Mouse (Mus musculus) testis, adult 2 months (tissue): ENCODE data around the gene Dgcr8.

Source experiments
- CTCF ChIP-seq: fragments of 200-500 bp; IDR thresholded peaks from 2 replicates; pipeline ENCODE4 v1.5.1; 2012; ENCODE audit warnings: low read depth, mild to moderate bottlenecking, inconsistent platforms, low read length, moderate library complexity; ENCODE audit not compliant: control insufficient read depth, insufficient read depth, insufficient replicate concordance
- POLR2A ChIP-seq: fragments of 200-500 bp; IDR thresholded peaks from 2 replicates; pipeline ENCODE4 v1.6.1; 2012; ENCODE audit warnings: low read depth, mild to moderate bottlenecking, inconsistent platforms, low read length, moderate library complexity; ENCODE audit not compliant: control insufficient read depth

GRCm38 (mm10) chr16:18218580-18218996 lies 70.5 kb downstream of the Dgcr8 start:
- TF ChIP-seq CTCF (no peak), POLR2A (peak; percentile 17; the same call in 1 of the 2 replicates)
